Mouse (Mus musculus) MEL (cell line): ENCODE measurements around the gene Ttc39a. TPM values are rescaled to one million over a fixed set of nuclear protein-coding genes. Genes with fewer than 3 reads are reported as not detected.

Source experiments
- DNase-seq: peaks from one replicate; pipeline ENCODE4 v3.0.0; 2011; ENCODE audit warnings: low read depth, low spot score
- H3K27ac ChIP-seq: 2 replicates; pipeline ENCODE4 v1.5.1; 2012; ENCODE audit warnings: low read depth, mild to moderate bottlenecking, control low read depth, low read length, moderate library complexity; ENCODE audit not compliant: control insufficient read depth
- H3K27me3 ChIP-seq, 2 experiments: fragments of 150-350 bp in 1 of 2; sonication (generic) in 1 of 2; 2 replicates each; pipeline ENCODE4 v1.6.1; 2012; ENCODE audit warnings: low read length in 2 of 2, mild to moderate bottlenecking in 2 of 2, improper control_type of control experiment in 1 of 2, moderate library complexity in 1 of 2; ENCODE audit not compliant: insufficient read depth in 2 of 2, control insufficient read depth in 1 of 2
- H3K36me3 ChIP-seq, 2 experiments: 2 replicates each; pipeline ENCODE4 v1.6.1; 2012 to 2014; ENCODE audit warnings: low read length in 2 of 2, improper control_type of control experiment in 1 of 2, inconsistent platforms in 1 of 2, mild to moderate bottlenecking in 1 of 2; ENCODE audit not compliant: insufficient read depth in 2 of 2, control insufficient read depth in 1 of 2
- H3K4me1 ChIP-seq, 2 experiments: fragments of 150-350 bp in 1 of 2; sonication (generic) in 1 of 2; 2 replicates each; pipeline ENCODE4 v1.6.1; 2012; ENCODE audit warnings: low read length in 2 of 2, improper control_type of control experiment in 1 of 2, mild to moderate bottlenecking in 1 of 2; ENCODE audit not compliant: insufficient read depth in 2 of 2, control insufficient read depth in 1 of 2
- H3K4me3 ChIP-seq, 2 experiments: fragments of 150-350 bp in 1 of 2; sonication (generic) in 1 of 2; 2 replicates each; pipeline ENCODE4 v1.5.1; 2012; ENCODE audit warnings: low read depth in 2 of 2, low read length in 2 of 2, mild to moderate bottlenecking in 2 of 2, moderate library complexity in 2 of 2, control low read depth in 1 of 2, improper control_type of control experiment in 1 of 2; ENCODE audit not compliant: control insufficient read depth in 1 of 2, insufficient read depth in 1 of 2
- H3K79me2 ChIP-seq: 2 replicates; pipeline ENCODE4 v1.6.1; 2012; ENCODE audit warnings: mild to moderate bottlenecking, low read length, moderate library complexity; ENCODE audit not compliant: control insufficient read depth, poor library complexity, insufficient read depth
- H3K9ac ChIP-seq: 2 replicates; pipeline ENCODE4 v1.6.1; 2012; ENCODE audit warnings: low read depth, mild to moderate bottlenecking, control low read depth, low read length, moderate library complexity; ENCODE audit not compliant: control insufficient read depth, poor library complexity, severe bottlenecking
- H3K9me3 ChIP-seq: fragments of 150-350 bp; sonication (generic); replicated peaks from 2 replicates; pipeline ENCODE4 v1.6.1; 2012; ENCODE audit warnings: mild to moderate bottlenecking, low read length, improper control_type of control experiment, moderate library complexity; ENCODE audit not compliant: insufficient read depth
- CHD2 ChIP-seq: IDR thresholded peaks from 2 replicates; pipeline ENCODE4 v1.6.1; 2011; ENCODE audit warnings: low read length, improper control_type of control experiment
- E2F4 ChIP-seq: IDR thresholded peaks from 2 replicates; pipeline ENCODE4 v1.6.1; 2011; ENCODE audit warnings: low read depth, low read length, improper control_type of control experiment, borderline replicate concordance
- ELF1 ChIP-seq: IDR thresholded peaks from 2 replicates; pipeline ENCODE4 v1.6.1; 2014; ENCODE audit warnings: low read depth, mild to moderate bottlenecking, inconsistent platforms, low read length, improper control_type of control experiment, moderate library complexity
- EP300 ChIP-seq, 2 experiments: IDR thresholded peaks; 2 replicates each; pipeline ENCODE4 v1.6.1; 2011; ENCODE audit warnings: improper control_type of control experiment in 2 of 2, low read length in 2 of 2, low read depth in 1 of 2, mild to moderate bottlenecking in 1 of 2
- ETS1 ChIP-seq: IDR thresholded peaks from 2 replicates; pipeline ENCODE4 v1.6.1; 2012; ENCODE audit warnings: low read depth, mild to moderate bottlenecking, inconsistent platforms, low read length, improper control_type of control experiment, moderate library complexity
- HCFC1 ChIP-seq: IDR thresholded peaks from 2 replicates; pipeline ENCODE4 v1.6.1; 2012; ENCODE audit warnings: low read depth, mild to moderate bottlenecking, inconsistent platforms, low read length, improper control_type of control experiment, moderate library complexity
- JUND ChIP-seq: IDR thresholded peaks from 2 replicates; pipeline ENCODE4 v1.6.1; 2011; ENCODE audit warnings: low read depth, mild to moderate bottlenecking, improper control_type of control experiment, low read length
- KAT2A ChIP-seq: conservative IDR thresholded peaks from 2 replicates; pipeline ENCODE4 v1.6.1; 2012; ENCODE audit warnings: low read depth, low read length, improper control_type of control experiment, inconsistent platforms
- MAX ChIP-seq: IDR thresholded peaks from 2 replicates; pipeline ENCODE4 v1.6.1; 2011; ENCODE audit warnings: low read length, improper control_type of control experiment
- MYB ChIP-seq: IDR thresholded peaks from 2 replicates; pipeline ENCODE4 v1.6.1; 2011; ENCODE audit warnings: mild to moderate bottlenecking, low read depth, low read length, improper control_type of control experiment
- MYC ChIP-seq: IDR thresholded peaks from 2 replicates; pipeline ENCODE4 v1.6.1; 2011; ENCODE audit warnings: low read depth, mild to moderate bottlenecking, low read length, improper control_type of control experiment, moderate library complexity
- NELFE ChIP-seq: IDR thresholded peaks from 2 replicates; pipeline ENCODE4 v1.6.1; 2011; ENCODE audit warnings: low read depth, low read length, improper control_type of control experiment
- NRF1 ChIP-seq: IDR thresholded peaks from 2 replicates; pipeline ENCODE4 v1.6.1; 2014; ENCODE audit warnings: low read depth, mild to moderate bottlenecking, inconsistent platforms, low read length, improper control_type of control experiment, moderate library complexity; ENCODE audit not compliant: poor library complexity, insufficient read depth, severe bottlenecking
- POLR2A ChIP-seq, 2 experiments: IDR thresholded peaks; 2 replicates each; pipeline ENCODE4 v1.6.1; 2011 to 2012; ENCODE audit warnings: low read length in 2 of 2, mild to moderate bottlenecking in 2 of 2, control low read depth in 1 of 2, improper control_type of control experiment in 1 of 2, low read depth in 1 of 2, moderate library complexity in 1 of 2; ENCODE audit not compliant: control insufficient read depth in 1 of 2, insufficient read depth in 1 of 2, poor library complexity in 1 of 2
- POLR2AphosphoS2 ChIP-seq: IDR thresholded peaks from 2 replicates; pipeline ENCODE4 v1.6.1; 2011; ENCODE audit warnings: low read length, improper control_type of control experiment
- POLR2AphosphoS5 ChIP-seq: IDR thresholded peaks from 2 replicates; pipeline ENCODE4 v1.6.1; 2012; ENCODE audit warnings: low read depth, borderline replicate concordance, mild to moderate bottlenecking, inconsistent platforms, low read length, moderate library complexity, mixed read lengths
- RAD21 ChIP-seq: IDR thresholded peaks from 2 replicates; pipeline ENCODE4 v1.6.1; 2011; ENCODE audit warnings: mild to moderate bottlenecking, low read depth, low read length, improper control_type of control experiment
- TCF12 ChIP-seq: IDR thresholded peaks from 2 replicates; pipeline ENCODE4 v1.6.1; 2014; ENCODE audit warnings: low read depth, mild to moderate bottlenecking, inconsistent platforms, low read length, improper control_type of control experiment, moderate library complexity
- UBTF ChIP-seq: IDR thresholded peaks from 2 replicates; pipeline ENCODE4 v1.6.1; 2012; ENCODE audit warnings: low read depth, mild to moderate bottlenecking, inconsistent platforms, low read length, improper control_type of control experiment, moderate library complexity, borderline replicate concordance; ENCODE audit not compliant: insufficient read depth
- USF2 ChIP-seq, 2 experiments: IDR thresholded peaks; 2 replicates each; pipeline ENCODE4 v1.6.1; 2011 to 2012; ENCODE audit warnings: improper control_type of control experiment in 2 of 2, low read length in 2 of 2, borderline replicate concordance in 1 of 2, inconsistent platforms in 1 of 2, low read depth in 1 of 2, mild to moderate bottlenecking in 1 of 2; ENCODE audit not compliant: insufficient read depth in 1 of 2
- ZMIZ1 ChIP-seq: IDR thresholded peaks from 2 replicates; pipeline ENCODE4 v1.6.1; 2012; ENCODE audit warnings: low read depth, mild to moderate bottlenecking, inconsistent platforms, low read length, improper control_type of control experiment, moderate library complexity
- ZNF384 ChIP-seq: IDR thresholded peaks from 2 replicates; pipeline ENCODE4 v1.6.1; 2012; ENCODE audit warnings: low read depth, mild to moderate bottlenecking, inconsistent platforms, low read length, improper control_type of control experiment
- polyA plus RNA-seq, 2 experiments: library from polyadenylated mRNA; stranded (reverse) in 1 of 2; unstranded in 1 of 2; fragments of >175 nt in 1 of 2; fragments of >200 nt in 1 of 2; gene quantifications; 2 replicates each; pipeline versions ENCODE4 v1.2.1 to v1.2.4; 2012; ENCODE audit warnings: low replicate concordance in 2 of 2, low read depth in 1 of 2; ENCODE audit not compliant: insufficient read length in 2 of 2, insufficient read depth in 1 of 2, missing spikeins in 1 of 2
- total RNA-seq: library from RNA; depleted of rRNA; stranded (reverse); fragments of 300-350 nt; gene quantifications from 2 replicates; pipeline ENCODE4 v1.2.3, GENCODE M21; 2012

The Ttc39a gene
- total and polyA plus RNA-seq, 3 experiments, result 2.8 to 4.2 TPM; not detected in 1

DNA sequence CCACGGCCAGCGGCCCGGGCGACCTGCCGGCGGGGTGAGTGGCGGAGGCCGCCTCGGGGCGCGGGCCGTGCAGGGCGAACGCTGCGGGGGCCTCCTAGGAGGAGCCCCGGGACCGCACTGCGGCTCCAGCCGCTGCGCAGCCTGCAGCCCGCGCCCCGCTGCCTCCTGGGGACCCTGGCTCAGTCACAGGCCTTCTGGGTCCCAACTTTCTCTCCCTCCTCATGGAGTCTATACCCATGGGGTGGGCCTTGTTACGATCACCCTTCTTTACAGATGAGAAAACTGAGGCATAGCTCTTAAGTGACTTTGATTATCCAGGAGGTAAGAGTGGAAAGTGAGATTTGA, 725 bp downstream of the Ttc39a start:
- no peak for TF ChIP-seq UBTF
- TF ChIP-seq, all 39 proteins: peak for 0
- peak overlapping the region; percentile 47 to 64; a peak in 3 of 4 replicates for H3K4me3 ChIP-seq
- peak overlapping the region; percentile 76 for H3K9ac ChIP-seq
- no peak for DNase-seq
- peaks cover 0 to 16% of the 10 kb centered on the region in 2 experiments; a peak in 2 of 4 replicates for H3K36me3 ChIP-seq
- H3K9me3 ChIP-seq, result no peaks in the 10 kb centered on the region
- H3K27ac ChIP-seq, result no peak overlapping the region
- no peaks in the 10 kb centered on the region for H3K27me3 ChIP-seq
- peaks cover 0 to 28% of the 10 kb centered on the region in 2 experiments; a peak in 3 of 4 replicates for H3K4me1 ChIP-seq
- no peaks in the 10 kb centered on the region; the same call in 1 of the 2 replicates for H3K79me2 ChIP-seq

DNA sequence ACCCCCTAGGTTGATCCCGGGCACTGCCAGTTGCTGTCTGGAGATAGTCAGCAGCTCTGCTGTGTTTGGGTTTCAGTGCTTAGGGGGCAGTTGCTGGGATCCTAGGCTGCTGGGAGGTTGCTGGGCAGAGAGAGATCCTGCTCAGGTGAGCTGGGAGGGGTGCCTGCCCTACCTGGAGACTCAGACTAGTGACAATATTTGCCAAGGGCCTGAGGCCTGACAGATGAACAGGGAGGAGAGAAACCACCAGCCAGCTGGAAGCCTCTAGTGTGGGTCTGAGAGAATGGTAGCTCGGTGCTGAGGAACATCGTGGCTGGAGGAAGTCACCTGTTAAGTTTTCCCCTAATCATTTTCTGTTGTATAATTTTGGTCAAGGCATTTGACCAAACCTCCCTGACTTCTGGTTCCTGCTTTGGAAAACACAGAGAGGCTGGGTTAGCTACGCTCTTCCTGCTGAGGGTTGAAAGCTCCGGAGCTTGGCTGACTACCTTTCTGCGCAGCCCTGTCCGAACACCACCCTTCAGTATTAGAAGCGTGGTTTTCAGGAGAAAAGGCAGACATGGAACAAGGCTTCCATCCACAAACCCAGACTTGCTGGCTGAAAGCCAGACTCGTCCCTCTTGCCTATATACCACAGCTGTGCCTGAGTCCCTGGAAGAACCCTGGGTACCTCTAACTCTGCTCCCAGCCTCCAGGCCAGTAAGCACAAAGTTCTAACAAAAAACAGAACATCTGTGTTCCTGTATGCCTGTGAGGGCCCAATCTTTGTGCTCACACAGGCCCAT, 1.5 kb downstream of the Ttc39a start:
- Histone ChIP-seq H3K4me1 (peaks cover 0 to 30% of the 10 kb centered on the region in 2 experiments; a peak in 3 of 4 replicates), H3K27ac (no peak overlapping the region)

DNA sequence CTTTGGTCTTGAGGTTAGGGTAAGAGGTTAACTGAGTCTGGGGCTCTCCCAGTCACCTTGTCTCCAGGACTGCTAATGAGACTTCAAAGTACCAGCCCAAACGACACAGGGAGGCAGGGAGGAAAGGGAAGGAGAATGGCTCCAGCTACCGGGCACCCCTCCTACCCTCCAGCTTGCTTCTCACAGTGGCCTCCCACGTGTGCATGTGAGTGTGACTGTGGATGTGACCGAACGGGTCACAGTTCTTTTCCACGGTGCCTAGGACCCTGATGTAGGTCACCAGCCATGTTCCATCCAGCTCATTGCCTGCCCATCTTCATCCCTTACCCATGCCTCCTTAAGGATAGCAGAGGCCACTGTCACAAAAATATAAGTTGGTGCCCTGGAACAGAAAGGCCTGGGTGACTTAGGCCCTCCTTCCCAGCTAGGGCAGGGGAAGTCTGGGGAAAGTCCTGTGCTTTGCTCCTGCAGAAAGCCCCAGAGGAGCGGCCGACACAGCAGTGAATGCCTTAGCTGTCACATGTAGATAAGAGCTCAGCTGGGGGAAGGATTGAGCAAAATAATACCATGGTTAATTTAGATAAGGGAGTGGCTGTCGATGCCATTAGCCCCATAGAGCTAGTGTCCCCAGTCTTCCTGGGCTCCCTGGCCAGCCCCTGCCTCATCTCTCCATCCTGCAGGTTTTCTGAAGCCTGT, 4.4 kb downstream of the Ttc39a start:
- Histone ChIP-seq H3K4me3 (peak overlapping the region in 1 of 2 experiments; percentile 6; a peak in 1 of 4 replicates), H3K36me3 (peaks cover 0 to 22% of the 10 kb centered on the region in 2 experiments; a peak in 2 of 4 replicates), H3K27me3 (no peaks in the 10 kb centered on the region), H3K9me3 (no peaks in the 10 kb centered on the region), H3K79me2 (no peaks in the 10 kb centered on the region; the same call in 1 of the 2 replicates), H3K9ac (peak overlapping the region; percentile 41), H3K4me1 (peaks cover 0 to 28% of the 10 kb centered on the region in 2 experiments; a peak in 3 of 4 replicates), H3K27ac (peak overlapping the region; percentile 55)
- peak; percentile 85 for DNase-seq
- TF ChIP-seq MYC (peak; percentile 77; the same call in 1 of the 2 replicates), NELFE (no peak), ELF1 (peak; percentile 14; the same call in 1 of the 2 replicates), KAT2A (no peak), POLR2AphosphoS2 (no peak), ZMIZ1 (no peak), E2F4 (no peak), EP300 (IDR thresholded peaks at IDR 0.05; ENCODE audit: low read depth in 1 of 2, low read length in 2 of 2) (peak; percentile 95), MYB (no peak), ZNF384 (no peak), NRF1 (no peak), CHD2 (no peak), HCFC1 (0 out of 2 replicates have a peak, but pooled peaks have one; percentile 20), TCF12 (peak; percentile 98), USF2 (IDR thresholded peaks at IDR 0.05; ENCODE audit: borderline replicate concordance in 1 of 2, insufficient read depth in 1 of 2, low read depth in 1 of 2, low read length in 2 of 2) (no peak), RAD21 (no peak), POLR2A (IDR thresholded peaks at IDR 0.05; ENCODE audit: control insufficient read depth in 1 of 2, insufficient read depth in 1 of 2, low read depth in 1 of 2, low read length in 2 of 2, poor library complexity in 1 of 2) (no peak), POLR2AphosphoS5 (no peak), JUND (no peak), MAX (peak; percentile 64), ETS1 (peak; percentile 99)

More for the DNA sequence above, 1.5 kb downstream of the Ttc39a start:
- H3K4me3 ChIP-seq, result no peak overlapping the region
- no peaks in the 10 kb centered on the region; the same call in 1 of the 2 replicates for H3K79me2 ChIP-seq
- DNase-seq, result no peak
- TF ChIP-seq USF2 (IDR thresholded peaks at IDR 0.05; ENCODE audit: borderline replicate concordance in 1 of 2, insufficient read depth in 1 of 2, low read depth in 1 of 2, low read length in 2 of 2), result no peak
- no peak overlapping the region for H3K9ac ChIP-seq
- H3K9me3 ChIP-seq, result no peaks in the 10 kb centered on the region
- peaks cover 0 to 17% of the 10 kb centered on the region in 2 experiments; a peak in 2 of 4 replicates for H3K36me3 ChIP-seq
- H3K27me3 ChIP-seq, result no peaks in the 10 kb centered on the region
